Mouse (Mus musculus) cerebellum, postnatal 14 days (tissue): ENCODE results near the gene Qrich1.

ENCODE experiments used
- DNase-seq, 2 experiments: peaks; one replicate each; pipeline ENCODE4 v3.0.0; 2021; ENCODE audit warnings: mixed read lengths in 2 of 2

Qrich1 gene

GRCm38 (mm10) chr9:108493246-108493645 is 23.4 kb upstream of the Qrich1 start:
- peak in 1 of 2 experiments; percentile 2 for DNase-seq

- peak in 1 of 2 experiments; percentile 10 for DNase-seq
Measured at GRCm38 (mm10) chr9:108494146-108494825, 22.3 kb upstream of the Qrich1 start.

- peak in 1 of 2 experiments; percentile 4 for DNase-seq
Measured at GRCm38 (mm10) chr9:108494905-108495304, 21.7 kb upstream of the Qrich1 start.

GRCm38 (mm10) chr9:108499231-108499630 is 17.4 kb upstream of the Qrich1 start:
- no peak for DNase-seq

GRCm38 (mm10) chr9:108499943-108500342 is 16.7 kb upstream of the Qrich1 start:
- DNase-seq, result no peak

GRCm38 (mm10) chr9:108506901-108507300 is 9.7 kb upstream of the Qrich1 start:
- DNase-seq, result no peak

GRCm38 (mm10) chr9:108507619-108508434 is 8.8 kb upstream of the Qrich1 start, which contains the start of gene Qars:
Qars (plus strand) TSS chr9:108507706.
- peak; percentile 94 to 95 for DNase-seq

GRCm38 (mm10) chr9:108508776-108509175 is 7.8 kb upstream of the Qrich1 start:
- DNase-seq, result no peak

- DNase-seq, result peak; percentile 92
Measured at GRCm38 (mm10) chr9:108517253-108517930, 786 bp downstream of the Qrich1 start.

GRCm38 (mm10) chr9:108517931-108518332 is 1.3 kb downstream of the Qrich1 start:
- DNase-seq, result no peak

GRCm38 (mm10) chr9:108521604-108522003 is 5.0 kb downstream of the Qrich1 start:
- DNase-seq, result no peak

- no peak for DNase-seq
Measured at GRCm38 (mm10) chr9:108523341-108523740, 6.7 kb downstream of the Qrich1 start.

- DNase-seq, result no peak
Measured at GRCm38 (mm10) chr9:108525400-108525799, 8.8 kb downstream of the Qrich1 start.

- no peak for DNase-seq
Measured at GRCm38 (mm10) chr9:108530954-108531353, 14.3 kb downstream of the Qrich1 start.

- DNase-seq, result no peak
Measured at GRCm38 (mm10) chr9:108531496-108531895, 14.9 kb downstream of the Qrich1 start.

GRCm38 (mm10) chr9:108540846-108541245 is 24.2 kb downstream of the Qrich1 start:
- no peak for DNase-seq

GRCm38 (mm10) chr9:108545986-108546385 is 29.4 kb downstream of the Qrich1 start:
- DNase-seq, result no peak

GRCm38 (mm10) chr9:108546875-108547274 is 30.3 kb downstream of the Qrich1 start:
- no peak for DNase-seq

- no peak for DNase-seq
Measured at GRCm38 (mm10) chr9:108559169-108559568, 42.6 kb downstream of the Qrich1 start.

GRCm38 (mm10) chr9:108560227-108560841 is 43.7 kb downstream of the Qrich1 start, which contains the start of gene Impdh2:
Impdh2 (plus strand) TSS chr9:108560286.
- DNase-seq, result peak; percentile 94 to 95

- no peak for DNase-seq
Measured at GRCm38 (mm10) chr9:108563671-108564070, 47.1 kb downstream of the Qrich1 start.

- no peak for DNase-seq
Measured at GRCm38 (mm10) chr9:108564131-108564530, 47.5 kb downstream of the Qrich1 start.
